Mouse (Mus musculus) gastrocnemius, postnatal 14 days (tissue): ENCODE results near the gene Grin2c. TPM values are rescaled to one million over a fixed set of nuclear protein-coding genes. Genes with fewer than 3 reads are reported as not detected.

Source experiments
- DNase-seq: peaks from one replicate; pipeline ENCODE4 v3.0.0; 2021; ENCODE audit warnings: mixed read lengths
- intact Hi-C: fragments of 180-260 bp; cut with DNase I; formaldehyde crosslinking; loops from one replicate; pipeline ENCODE4 v1.15.1; 2025; ENCODE audit warnings: low total_unique reads
- total RNA-seq, 2 experiments: library from RNA; stranded (reverse); gene quantifications; 2 replicates each; pipeline ENCODE4 v1.2.3; 2021

The Grin2c gene
- total RNA-seq, 2 experiments from 2014 or later = not detected

- no peak for DNase-seq
- intact Hi-C loops = loop anchor here (2.0 to 5.0 kb wide), 2 partner anchors 47 to 67 kb away; no protein-coding TSS in a partner anchor
Measured at GRCm38 (mm10) chr11:115269330-115270066, 2.5 kb upstream of the Grin2c start.

- intact Hi-C loops = no loop called here
- DNase-seq = no peak
Measured at GRCm38 (mm10) chr11:115267958-115268357, 915 bp upstream of the Grin2c start.

- DNase-seq = no peak
- intact Hi-C loops = no loop called here
Measured at GRCm38 (mm10) chr11:115266400-115266778, 654 bp downstream of the Grin2c start.

- intact Hi-C loops = no loop called here
- DNase-seq = no peak
Measured at GRCm38 (mm10) chr11:115265771-115266399, 1.2 kb downstream of the Grin2c start.

- no peak for DNase-seq
- intact Hi-C loops = no loop called here
Measured at GRCm38 (mm10) chr11:115264862-115265668, 2.0 kb downstream of the Grin2c start.

GRCm38 (mm10) chr11:115264136-115264861 lies 2.7 kb downstream of the Grin2c start:
- intact Hi-C loops = no loop called here

DNA sequence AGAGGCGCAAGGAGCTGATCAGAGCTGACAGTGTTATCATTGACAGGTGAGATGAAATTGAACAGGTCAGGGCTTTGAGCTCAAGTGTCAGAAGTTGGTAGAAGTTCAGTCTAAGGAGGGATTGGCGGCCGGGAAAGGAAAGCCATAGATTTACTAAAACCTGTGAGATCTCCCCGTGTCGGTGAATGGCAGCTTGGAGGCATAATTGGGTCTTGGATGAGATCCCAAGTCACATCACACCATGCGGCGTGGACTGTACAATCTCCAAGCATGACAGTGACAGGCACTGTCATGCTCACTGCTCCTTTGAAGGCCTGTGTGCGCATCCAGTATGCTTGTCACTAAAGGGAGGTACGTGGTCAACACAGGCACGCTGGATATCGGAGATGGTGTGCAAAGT lies 4.1 kb downstream of the Grin2c start:
- DNase-seq = no peak
- intact Hi-C loops = no loop called here

More at GRCm38 (mm10) chr11:115264136-115264861, 2.7 kb downstream of the Grin2c start:
- no peak for DNase-seq

DNA sequence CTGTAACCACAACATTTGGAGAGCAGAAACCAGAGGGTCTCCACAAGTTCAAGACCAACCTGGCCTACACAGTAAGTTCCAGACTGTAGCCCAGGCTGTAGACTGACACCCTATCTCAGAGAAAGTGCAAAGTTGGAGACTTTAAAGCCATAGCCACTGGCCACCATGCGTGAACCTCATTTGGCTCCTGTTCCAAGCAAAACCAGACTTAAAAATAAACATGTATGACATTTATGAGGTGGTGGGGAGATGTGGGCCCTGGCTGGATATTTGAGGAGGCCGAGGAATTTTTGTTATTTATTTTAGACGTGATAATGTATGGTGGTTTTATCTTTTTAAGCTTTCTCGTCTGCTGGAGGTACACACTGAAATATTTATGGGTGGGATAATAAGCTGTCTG lies 7.9 kb downstream of the Grin2c start:
- no peak for DNase-seq
- intact Hi-C loops = no loop called here

GRCm38 (mm10) chr11:115257775-115258510 lies 9.1 kb downstream of the Grin2c start:
- intact Hi-C loops = no loop called here
- DNase-seq = no peak

- no peak for DNase-seq
- intact Hi-C loops = no loop called here
Measured at GRCm38 (mm10) chr11:115251258-115251657, 15.8 kb downstream of the Grin2c start.

- DNase-seq = no peak
- intact Hi-C loops = no loop called here
Measured at GRCm38 (mm10) chr11:115250405-115251090, 16.5 kb downstream of the Grin2c start.

- intact Hi-C loops = no loop called here
- DNase-seq = no peak
Measured at GRCm38 (mm10) chr11:115249721-115250404, 17.2 kb downstream of the Grin2c start.

DNA sequence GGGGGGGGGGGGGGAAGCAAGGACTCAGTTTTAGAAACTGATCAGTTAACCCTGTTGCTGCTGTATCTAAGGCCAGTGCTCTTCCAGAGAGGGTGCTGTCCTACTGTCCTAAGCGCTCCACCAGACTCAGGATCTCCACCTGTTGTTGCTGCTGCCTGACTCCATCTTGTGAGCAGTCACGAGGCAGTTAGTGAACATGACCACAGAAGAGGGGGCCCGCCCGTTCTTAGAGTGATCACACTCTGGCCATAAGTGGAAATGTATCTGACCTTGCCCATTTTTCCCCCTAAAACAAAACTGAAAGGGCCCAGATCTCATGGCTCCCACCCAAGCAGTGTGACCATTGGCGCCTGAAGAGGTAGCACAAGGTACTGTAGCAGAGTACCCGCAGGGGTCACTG lies 19.1 kb downstream of the Grin2c start:
- intact Hi-C loops = no loop called here
- DNase-seq = no peak

GRCm38 (mm10) chr11:115247240-115247639 lies 19.8 kb downstream of the Grin2c start:
- intact Hi-C loops = no loop called here
- DNase-seq = no peak

DNA sequence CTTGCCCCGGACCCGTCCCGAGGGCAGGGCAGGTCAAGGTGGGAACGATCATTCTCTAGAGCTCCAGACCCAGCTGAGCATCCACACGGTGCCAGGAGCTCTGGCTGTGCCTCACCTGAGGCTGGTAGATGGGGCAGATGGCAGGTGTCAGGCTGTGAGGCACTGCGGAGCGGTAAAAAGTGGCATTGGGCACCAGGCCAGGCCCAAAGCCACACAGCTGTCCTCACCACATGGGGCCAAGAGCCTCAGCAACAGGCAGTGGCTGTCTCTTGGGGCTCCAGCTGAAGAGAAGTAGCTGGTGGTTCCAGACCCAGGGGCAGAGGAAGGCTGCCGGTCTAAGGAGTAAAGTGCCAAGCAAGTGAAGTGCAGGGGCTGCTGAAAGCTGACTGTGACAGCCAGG lies 20.7 kb downstream of the Grin2c start:
- intact Hi-C loops = no loop called here
- DNase-seq = peak; percentile 38

DNA sequence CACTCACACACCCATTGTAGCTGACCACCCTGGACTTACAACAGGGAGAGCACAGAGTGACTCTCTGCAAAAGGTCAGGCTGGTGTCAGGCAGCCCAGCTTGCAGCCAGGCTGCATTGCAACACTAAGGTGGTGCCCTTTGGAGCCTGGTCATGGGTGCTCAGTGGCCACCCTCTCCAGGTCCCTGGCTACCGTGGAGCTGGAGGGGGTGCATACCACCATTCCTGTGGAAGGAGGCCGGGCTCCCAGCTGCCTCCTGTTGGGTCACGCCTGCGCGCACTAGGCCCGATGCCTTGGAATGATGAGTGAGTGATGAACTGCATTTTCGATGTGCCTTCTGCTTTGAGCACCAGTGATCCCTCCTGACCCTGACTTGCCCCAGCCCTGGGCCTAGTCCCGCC lies 22.2 kb downstream of the Grin2c start:
- DNase-seq = no peak
- intact Hi-C loops = no loop called here

DNA sequence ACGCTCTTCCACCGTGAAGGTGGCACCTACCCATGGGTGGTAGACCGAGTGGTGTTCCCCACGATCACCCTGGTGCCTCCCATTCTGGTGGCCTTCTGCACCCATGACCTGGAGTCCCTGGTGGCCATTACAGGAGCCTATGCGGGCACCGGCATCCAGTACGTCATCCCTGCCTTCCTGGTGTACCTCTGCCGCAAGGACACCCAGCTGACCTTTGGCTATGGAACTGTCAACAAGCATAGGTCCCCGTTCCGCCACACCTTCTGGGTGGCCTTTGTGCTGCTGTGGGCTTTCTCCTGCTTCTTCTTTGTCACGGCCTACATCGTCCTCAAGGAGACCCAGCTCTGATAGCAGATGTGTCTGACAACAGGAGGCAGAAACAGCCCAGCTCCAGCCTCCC lies 23.3 kb downstream of the Grin2c start:
- DNase-seq = no peak

GRCm38 (mm10) chr11:115242746-115243145 lies 24.3 kb downstream of the Grin2c start:
- intact Hi-C loops = no loop called here
- DNase-seq = no peak

More for the DNA sequence above, 23.3 kb downstream of the Grin2c start:
- intact Hi-C loops = no loop called here
